Mouse (Mus musculus) left cerebral cortex, adult 18-20 months (tissue): ENCODE data around the gene S100a1. TPM values are rescaled to one million over a fixed set of nuclear protein-coding genes. Genes with fewer than 3 reads are reported as not detected.

Source experiments
- DNase-seq, 2 experiments: peaks; one replicate each; pipeline ENCODE4 v3.0.0; 2021 to 2022; ENCODE audit warnings: low spot score in 2 of 2, mixed read lengths in 1 of 2
- total RNA-seq, 2 experiments: library from RNA; stranded (reverse); gene quantifications; 2 replicates each; pipeline ENCODE4 v1.2.3; 2021

The S100a1 gene
- total RNA-seq, 2 experiments from 2014 or later = 127 to 133 TPM

DNA sequence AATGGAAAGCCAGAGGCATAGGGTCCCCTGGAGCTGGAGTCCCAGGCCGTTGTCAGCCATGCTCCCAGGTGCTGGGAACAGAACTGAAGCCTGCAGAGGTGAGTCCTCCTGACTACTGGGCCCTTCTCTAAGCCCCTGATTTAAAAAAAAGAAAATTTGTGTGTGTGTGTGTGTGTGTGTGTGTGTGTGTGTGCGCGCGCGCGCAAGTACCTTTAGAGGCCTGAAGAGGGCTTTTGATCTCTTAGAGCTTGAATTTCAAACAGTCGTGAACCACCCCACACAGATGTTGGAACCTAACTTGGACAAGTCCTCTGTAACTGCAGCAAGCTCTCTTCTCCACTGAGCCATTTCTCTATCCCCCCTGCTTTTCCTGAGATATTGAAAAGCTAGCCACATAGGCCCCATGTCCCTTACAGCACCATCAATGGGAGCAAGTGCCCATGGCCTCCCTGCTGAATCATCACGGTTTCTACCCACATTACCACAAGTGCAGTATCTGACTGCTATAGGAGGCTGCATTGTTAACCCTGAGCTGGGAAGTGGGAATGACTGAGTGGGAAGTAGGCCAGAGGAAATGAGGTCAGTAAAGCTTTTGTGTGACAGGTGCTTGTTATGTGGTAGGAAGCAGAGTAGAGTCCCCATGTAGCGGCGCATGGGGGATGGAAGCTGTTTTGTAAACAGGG lies 46.4 kb downstream of the S100a1 start:
- DNase-seq = no peak

DNA sequence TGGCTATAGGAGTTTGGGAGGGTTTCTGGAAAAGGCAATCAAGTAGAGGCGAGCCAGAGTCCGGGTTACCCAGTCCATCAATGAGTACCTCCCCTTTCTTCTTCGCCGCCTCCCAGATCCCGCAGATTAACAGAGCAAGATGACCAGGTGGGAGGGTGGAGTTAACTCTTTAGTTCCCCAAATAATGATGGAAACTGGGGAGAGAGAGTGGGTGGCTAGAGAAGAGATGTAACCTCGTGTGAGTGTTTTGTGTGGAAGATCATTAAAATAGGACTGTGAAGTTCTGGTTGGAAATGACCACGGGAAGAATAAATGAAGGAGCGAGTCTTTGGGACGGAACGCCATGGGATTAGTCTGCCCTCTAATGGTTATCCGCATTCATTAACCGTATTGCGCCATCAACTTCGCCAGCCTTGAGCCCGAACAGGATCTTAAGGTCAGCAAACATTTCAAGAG lies 47.9 kb downstream of the S100a1 start:
- DNase-seq = peak; percentile 52 to 61

DNA sequence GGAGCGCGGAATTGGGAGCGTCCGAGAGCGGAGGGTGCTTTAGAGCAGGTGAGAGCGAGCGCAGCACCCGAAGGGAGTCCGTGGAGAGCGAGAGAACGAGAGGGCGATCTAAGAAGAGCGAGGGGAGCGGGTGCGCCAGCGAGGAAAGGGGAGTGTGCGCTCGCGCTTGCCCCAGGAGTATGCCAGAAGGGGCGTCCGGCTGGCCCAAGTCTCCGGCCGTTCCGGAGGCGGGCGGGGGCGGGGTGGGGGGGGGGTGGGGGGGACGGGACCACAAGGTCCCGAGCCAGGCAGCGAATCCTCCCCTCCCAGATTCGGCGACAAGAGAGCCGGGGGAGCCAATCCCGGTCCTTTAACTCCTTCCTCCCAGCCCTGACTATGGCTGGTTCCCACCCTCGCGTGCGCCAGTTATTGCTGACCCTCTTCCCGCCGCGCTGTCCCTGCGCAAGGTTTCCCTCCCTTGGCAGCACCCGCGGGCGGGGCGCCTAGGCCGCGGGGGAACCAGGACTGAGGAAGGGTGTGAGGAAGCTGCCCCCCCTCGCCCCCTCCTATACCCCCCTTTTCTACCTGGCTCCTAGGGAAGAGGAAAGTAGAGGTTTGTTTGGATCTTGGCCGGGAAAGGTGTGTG lies 48.4 kb downstream of the S100a1 start, which contains the start of gene Npr1:
Npr1 (minus strand) TSS at position 181 of the 625 bp plus-strand sequence.
- no peak for DNase-seq

DNA sequence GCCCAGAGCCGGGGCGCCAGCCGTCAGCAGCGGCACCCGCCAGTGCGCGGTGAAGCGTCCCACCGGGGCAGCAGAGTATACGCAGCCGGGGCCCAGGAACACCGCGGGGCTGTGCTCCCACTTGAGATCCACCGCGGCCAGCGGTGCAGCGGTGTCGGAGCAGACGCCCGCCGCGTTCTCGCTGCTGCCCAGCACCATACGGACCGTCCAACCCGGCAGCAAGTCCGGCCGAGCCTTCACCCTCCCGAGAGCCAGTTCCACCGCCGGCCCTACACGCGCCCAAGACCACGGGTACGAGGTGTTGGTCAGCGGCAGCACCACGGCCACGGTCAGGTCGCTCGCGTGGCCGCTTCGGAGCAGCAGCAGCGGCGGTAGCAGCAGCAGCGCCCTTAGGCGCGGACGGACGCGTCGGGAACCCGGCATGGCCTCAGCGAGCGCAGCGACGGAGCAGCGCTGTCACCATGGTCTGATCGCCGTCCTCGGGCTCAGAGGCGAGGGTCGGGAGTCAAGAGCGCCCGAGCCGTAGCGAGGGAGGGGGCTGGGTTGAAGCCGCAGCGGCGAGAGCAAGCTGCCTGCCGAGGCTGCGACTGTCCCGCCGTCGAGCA lies 49.0 kb downstream of the S100a1 start:
- DNase-seq = peak in 1 of 2 experiments; percentile 10

DNA sequence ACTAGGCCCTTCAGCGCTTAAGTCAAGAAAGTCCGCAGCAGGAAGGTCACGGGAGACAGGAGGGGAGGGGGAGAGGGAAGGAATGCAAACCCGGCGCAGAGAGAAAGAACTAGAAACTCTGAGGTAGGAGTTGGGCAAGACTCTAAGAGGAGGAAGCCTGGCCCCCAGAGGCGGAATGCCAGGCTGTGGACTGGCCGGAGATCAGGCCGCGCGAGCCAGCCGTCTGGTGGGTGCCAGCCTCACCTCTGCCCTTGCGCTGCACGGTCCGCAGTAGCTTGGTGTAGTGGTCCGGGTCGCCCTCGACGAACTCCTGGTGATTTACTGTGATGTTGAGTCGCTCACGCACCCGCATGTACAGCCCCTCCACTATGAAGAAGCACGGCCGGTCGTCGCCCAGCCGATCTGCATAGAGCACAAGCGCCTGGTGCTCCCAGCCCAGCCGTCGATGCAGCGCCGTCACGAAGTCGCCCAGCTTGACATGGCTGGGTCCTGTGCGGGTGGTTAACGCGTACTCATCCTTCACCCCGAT lies 49.6 kb downstream of the S100a1 start:
- DNase-seq = no peak

DNA sequence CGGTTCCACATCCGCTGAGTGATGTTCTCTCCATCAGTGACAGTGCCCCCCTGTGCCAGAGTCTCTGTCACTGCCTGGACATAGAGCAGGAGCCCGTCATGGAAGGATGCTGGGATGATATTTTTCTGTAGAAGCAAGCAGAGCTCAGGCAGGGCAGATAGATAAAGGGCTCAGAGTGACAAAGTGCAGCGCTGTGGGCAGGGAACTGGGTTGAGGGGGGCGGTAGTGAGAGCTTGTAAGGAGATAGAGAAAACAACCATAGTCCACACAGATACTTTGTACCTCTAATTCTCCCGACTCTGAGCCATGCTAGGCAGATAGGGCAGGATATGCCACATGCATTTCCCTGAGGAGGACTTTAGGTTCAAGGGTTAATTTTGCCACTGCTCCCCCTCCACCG lies 51.6 kb downstream of the S100a1 start:
- DNase-seq = no peak

DNA sequence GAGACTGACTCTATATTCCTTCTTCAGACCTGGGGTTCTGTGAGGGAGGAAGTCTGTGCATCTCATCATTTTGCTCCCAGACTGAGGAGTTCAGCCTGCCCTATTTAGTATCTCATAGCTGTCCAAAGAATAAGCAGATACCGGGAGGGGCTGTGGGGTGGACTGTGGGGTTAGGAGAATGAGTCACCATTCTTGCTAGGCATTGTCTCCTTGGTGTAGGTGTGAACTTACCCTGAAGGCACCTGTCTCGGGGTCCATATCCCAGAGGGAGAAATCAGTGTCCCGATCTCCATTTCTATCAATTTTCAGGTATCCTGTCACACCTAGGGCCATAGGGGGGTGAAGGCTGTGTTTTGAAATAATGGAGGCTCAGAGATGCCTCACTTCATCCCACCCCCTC lies 52.3 kb downstream of the S100a1 start:
- no peak for DNase-seq

Other genes starting within 250 kb of the S100a1 start
- gene Dennd4b, start 249.2 kb downstream of the S100a1 start, total RNA-seq = 10 to 100 TPM; 33.4 to 37.2 TPM
- 10 to 100 TPM; 86.6 to 91.2 TPM for gene Gatad2b, start 221.2 kb downstream of the S100a1 start, total RNA-seq
- 1 to 10 TPM; 5.9 to 9.3 TPM for gene Slc27a3, start 124.5 kb downstream of the S100a1 start, total RNA-seq
- gene Ints3, start 80.8 kb downstream of the S100a1 start, total RNA-seq = 10 to 100 TPM; 63.1 to 66.1 TPM
- gene Npr1, start 48.5 kb downstream of the S100a1 start, total RNA-seq = 1 to 10 TPM; 4.6 to 5.0 TPM
- 10 to 100 TPM; 90.2 to 94.9 TPM for gene Ilf2, start 38.3 kb downstream of the S100a1 start, total RNA-seq
- 10 to 100 TPM; 55.5 to 57.0 TPM for gene Snapin, start 23.4 kb downstream of the S100a1 start, total RNA-seq
- 100 to 1,000 TPM; 165 TPM for gene Chtop, start 4.9 kb downstream of the S100a1 start, total RNA-seq
- gene S100a13, start within 50 bp of the S100a1 start, total RNA-seq = 10 to 100 TPM; 19.2 to 20.4 TPM
- gene S100a14, start 12.5 kb upstream of the S100a1 start, total RNA-seq = under 1 TPM; 0.52 to 0.70 TPM
- gene S100a16, start 22.9 kb upstream of the S100a1 start, total RNA-seq = 10 to 100 TPM; 75.6 to 80.4 TPM
- 1 to 10 TPM in 1 of 2 experiments, under 1 TPM in 1; 0.96 to 1.6 TPM for gene S100a3, start 46.2 kb upstream of the S100a1 start, total RNA-seq
- gene S100a2, start 75.9 kb upstream of the S100a1 start, total RNA-seq = not detected
- gene Gm42674, start 87.5 kb upstream of the S100a1 start, total RNA-seq = not detected
- gene S100a4, start 89.4 kb upstream of the S100a1 start, total RNA-seq = 1 to 10 TPM; 2.9 to 4.5 TPM
- not detected for gene S100a5, start 94.1 kb upstream of the S100a1 start, total RNA-seq
- 10 to 100 TPM; 30.8 to 37.4 TPM for gene S100a6, start 98.5 kb upstream of the S100a1 start, total RNA-seq
- gene S100a7a, start 139.6 kb upstream of the S100a1 start, total RNA-seq = 1 to 10 TPM; 1.0 to 1.1 TPM
- 1 to 10 TPM in 1 of 2 experiments, not detected in 1; 2.6 TPM for gene S100a8, start 154.6 kb upstream of the S100a1 start, total RNA-seq
- 1 to 10 TPM in 1 of 2 experiments, not detected in 1; 1.6 TPM for gene S100a9, start 181.3 kb upstream of the S100a1 start, total RNA-seq
- not detected for gene Pglyrp4, start 212.5 kb upstream of the S100a1 start, total RNA-seq